Mouse (Mus musculus): ENCODE measurements around the gene Zfp992. TPM values are rescaled to one million over a fixed set of nuclear protein-coding genes. Genes with fewer than 3 reads are reported as not detected.
"Not testable (repeated sequence)": the region's sequence is repeated elsewhere in the genome, so short reads cannot be mapped to it uniquely, and the experiment has no call there.

Zfp992 gene
- polyA plus RNA-seq, 1 experiment from 2014 or later = 0.73 TPM

DNA sequence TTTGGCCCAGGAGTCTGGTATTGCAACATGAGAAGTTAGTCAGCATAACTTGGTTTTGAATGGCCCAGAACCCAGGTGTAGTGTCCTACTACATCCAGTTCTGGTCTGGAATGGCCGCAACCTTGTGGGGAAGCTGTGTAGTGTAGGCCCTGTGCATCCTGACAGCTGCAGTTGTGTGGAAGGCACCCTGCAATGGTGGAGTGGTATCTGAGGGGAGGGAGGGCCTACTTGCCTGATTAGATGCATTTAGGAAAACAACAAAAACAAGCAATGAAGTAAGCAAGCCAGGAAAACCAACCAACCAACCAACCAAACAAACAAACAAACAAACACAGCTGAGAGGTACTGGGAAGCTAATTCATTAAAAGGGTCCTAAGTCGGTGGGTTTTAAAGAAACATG lies 3.8 kb downstream of the Zfp992 start:
- not testable (repeated sequence) for H3K4me2 ChIP-seq (ENCODE audit: low read depth, low read length); H3K4me1 ChIP-seq (replicated peaks; ENCODE audit: control insufficient read depth, insufficient read depth, low read length); ATAC-seq (ENCODE audit: low read depth); H3K27me3 ChIP-seq (ENCODE audit: control insufficient read depth, insufficient read depth, low read depth, low read length); H3K27ac ChIP-seq (ENCODE audit: low read length); H3K4me3 ChIP-seq (ENCODE audit: low read length); H3K9ac ChIP-seq (ENCODE audit: low read length); H3K36me3 ChIP-seq (ENCODE audit: control insufficient read depth, insufficient read depth, low read length)
- H3K9me3 ChIP-seq (ENCODE audit: control insufficient read depth, low read length) = peaks cover 39% of the 10 kb centered on the region
- WGBS = 79% methylated on average over 2 of the region's 2 CpGs

- H3K4me2 ChIP-seq (ENCODE audit: low read depth, low read length); ATAC-seq (ENCODE audit: low read depth); H3K4me3 ChIP-seq (ENCODE audit: low read length); H3K27ac ChIP-seq (ENCODE audit: low read length); H3K36me3 ChIP-seq (ENCODE audit: control insufficient read depth, insufficient read depth, low read length); H3K27me3 ChIP-seq (ENCODE audit: control insufficient read depth, insufficient read depth, low read depth, low read length); H3K9ac ChIP-seq (ENCODE audit: low read length); H3K4me1 ChIP-seq (replicated peaks; ENCODE audit: control insufficient read depth, insufficient read depth, low read length): not testable (repeated sequence)
- WGBS = 44% methylated on average over 1 of the region's 1 CpGs
- H3K9me3 ChIP-seq (ENCODE audit: control insufficient read depth, low read length) = peaks cover 48% of the 10 kb centered on the region
These were observed 5.3 kb downstream of the Zfp992 start for GRCm38 (mm10) chr4:146454170-146454569.

- peaks cover 53% of the 10 kb centered on the region for H3K9me3 ChIP-seq (ENCODE audit: control insufficient read depth, low read length)
- ATAC-seq (ENCODE audit: low read depth) = no peak; the same call in 1 of the 2 replicates
- 31% methylated on average over 2 of the region's 2 CpGs for WGBS
These were observed 6.1 kb downstream of the Zfp992 start for GRCm38 (mm10) chr4:146454896-146455295.

DNA sequence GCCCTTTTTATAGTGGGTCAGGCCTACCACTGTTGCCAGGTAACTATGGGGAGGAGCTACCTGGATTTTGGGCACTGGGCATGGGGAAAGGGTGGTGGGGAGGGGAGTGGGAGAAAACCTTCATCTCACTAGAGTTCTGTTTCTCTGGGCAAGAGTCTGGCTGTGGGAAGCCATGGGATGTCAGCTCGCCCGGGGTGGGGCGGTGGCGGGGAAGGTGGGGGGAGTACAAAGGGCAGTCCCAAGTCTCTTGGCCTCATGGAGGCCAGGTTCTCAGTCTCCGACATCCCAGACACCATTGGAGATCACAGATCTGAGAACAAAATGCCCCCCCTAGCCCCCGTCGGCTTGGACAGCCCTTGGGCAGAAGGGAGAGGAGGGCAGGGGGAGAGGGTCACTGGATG lies 6.5 kb downstream of the Zfp992 start:
- Histone ChIP-seq H3K36me3 (ENCODE audit: control insufficient read depth, insufficient read depth, low read length) (no peaks in the 10 kb centered on the region), H3K27me3 (ENCODE audit: control insufficient read depth, insufficient read depth, low read depth, low read length) (no peaks in the 10 kb centered on the region), H3K9ac (ENCODE audit: low read length) (no peak overlapping the region), H3K4me1 (replicated peaks; ENCODE audit: control insufficient read depth, insufficient read depth, low read length) (no peaks in the 10 kb centered on the region), H3K4me3 (ENCODE audit: low read length) (no peak overlapping the region), H3K27ac (ENCODE audit: low read length) (no peak overlapping the region), H3K4me2 (ENCODE audit: low read depth, low read length) (no peak overlapping the region), H3K9me3 (ENCODE audit: control insufficient read depth, low read length) (peaks cover 50% of the 10 kb centered on the region)
- ATAC-seq (ENCODE audit: low read depth) = peak; percentile 30
- WGBS = 91% methylated on average over 7 of the region's 7 CpGs

More at GRCm38 (mm10) chr4:146454896-146455295, 6.1 kb downstream of the Zfp992 start:
- Histone ChIP-seq H3K27me3 (ENCODE audit: control insufficient read depth, insufficient read depth, low read depth, low read length) (no peaks in the 10 kb centered on the region), H3K4me1 (replicated peaks; ENCODE audit: control insufficient read depth, insufficient read depth, low read length) (no peaks in the 10 kb centered on the region), H3K9ac (ENCODE audit: low read length) (no peak overlapping the region), H3K36me3 (ENCODE audit: control insufficient read depth, insufficient read depth, low read length) (no peaks in the 10 kb centered on the region), H3K4me3 (ENCODE audit: low read length) (no peak overlapping the region), H3K27ac (ENCODE audit: low read length) (no peak overlapping the region), H3K4me2 (ENCODE audit: low read depth, low read length) (no peak overlapping the region)

- Histone ChIP-seq H3K4me3 (ENCODE audit: low read length) (no peak overlapping the region), H3K9me3 (ENCODE audit: control insufficient read depth, low read length) (peaks cover 52% of the 10 kb centered on the region), H3K27me3 (ENCODE audit: control insufficient read depth, insufficient read depth, low read depth, low read length) (no peaks in the 10 kb centered on the region), H3K9ac (ENCODE audit: low read length) (no peak overlapping the region), H3K4me2 (ENCODE audit: low read depth, low read length) (no peak overlapping the region), H3K4me1 (replicated peaks; ENCODE audit: control insufficient read depth, insufficient read depth, low read length) (no peaks in the 10 kb centered on the region), H3K27ac (ENCODE audit: low read length) (no peak overlapping the region), H3K36me3 (ENCODE audit: control insufficient read depth, insufficient read depth, low read length) (no peaks in the 10 kb centered on the region)
- 69% methylated on average over 4 of the region's 4 CpGs for WGBS
- no peak for ATAC-seq (ENCODE audit: low read depth)
These were observed 7.4 kb downstream of the Zfp992 start for GRCm38 (mm10) chr4:146456061-146456726.

DNA sequence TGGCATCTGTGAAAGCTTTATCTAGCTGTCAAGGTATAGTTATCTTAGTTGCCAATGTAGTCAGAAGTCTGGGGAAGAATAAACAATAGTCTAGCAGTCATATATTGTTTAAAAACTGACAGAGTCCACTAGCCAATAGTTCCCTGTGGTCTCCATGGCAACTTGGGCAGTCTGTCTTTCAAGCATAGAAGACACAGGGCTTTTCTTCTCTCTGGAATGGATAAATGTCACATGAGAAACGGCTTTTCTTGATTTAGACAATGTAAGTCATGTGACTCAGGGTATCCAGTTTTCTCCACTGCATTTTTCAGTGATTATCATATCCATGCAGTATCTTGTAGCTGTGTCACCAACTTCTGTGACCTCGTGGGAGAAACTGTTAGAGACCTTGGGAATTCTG lies 8.3 kb downstream of the Zfp992 start:
- no peaks in the 10 kb centered on the region for H3K27me3 ChIP-seq (ENCODE audit: control insufficient read depth, insufficient read depth, low read depth, low read length)
- H3K27ac ChIP-seq (ENCODE audit: low read length) = no peak overlapping the region
- peaks cover 52% of the 10 kb centered on the region for H3K9me3 ChIP-seq (ENCODE audit: control insufficient read depth, low read length)
- H3K4me3 ChIP-seq (ENCODE audit: low read length) = no peak overlapping the region
- no peak for ATAC-seq (ENCODE audit: low read depth)
- no peak overlapping the region for H3K9ac ChIP-seq (ENCODE audit: low read length)
- H3K4me2 ChIP-seq (ENCODE audit: low read depth, low read length) = no peak overlapping the region
- H3K4me1 ChIP-seq (replicated peaks; ENCODE audit: control insufficient read depth, insufficient read depth, low read length) = no peaks in the 10 kb centered on the region
- 51% methylated on average over 2 of the region's 2 CpGs for WGBS
- no peaks in the 10 kb centered on the region for H3K36me3 ChIP-seq (ENCODE audit: control insufficient read depth, insufficient read depth, low read length)

- H3K27ac ChIP-seq (ENCODE audit: low read length) = no peak overlapping the region
- no peaks in the 10 kb centered on the region for H3K36me3 ChIP-seq (ENCODE audit: control insufficient read depth, insufficient read depth, low read length)
- peak; percentile 24; the same call in 1 of the 2 replicates for ATAC-seq (ENCODE audit: low read depth)
- H3K4me1 ChIP-seq (replicated peaks; ENCODE audit: control insufficient read depth, insufficient read depth, low read length) = no peaks in the 10 kb centered on the region
- no peak overlapping the region for H3K9ac ChIP-seq (ENCODE audit: low read length)
- H3K9me3 ChIP-seq (ENCODE audit: control insufficient read depth, low read length) = peaks cover 49% of the 10 kb centered on the region
- 60% methylated on average over 1 of the region's 1 CpGs for WGBS
- H3K4me2 ChIP-seq (ENCODE audit: low read depth, low read length) = no peak overlapping the region
- no peaks in the 10 kb centered on the region for H3K27me3 ChIP-seq (ENCODE audit: control insufficient read depth, insufficient read depth, low read depth, low read length)
- H3K4me3 ChIP-seq (ENCODE audit: low read length) = no peak overlapping the region
These were observed 8.9 kb downstream of the Zfp992 start for GRCm38 (mm10) chr4:146457720-146458119.

DNA sequence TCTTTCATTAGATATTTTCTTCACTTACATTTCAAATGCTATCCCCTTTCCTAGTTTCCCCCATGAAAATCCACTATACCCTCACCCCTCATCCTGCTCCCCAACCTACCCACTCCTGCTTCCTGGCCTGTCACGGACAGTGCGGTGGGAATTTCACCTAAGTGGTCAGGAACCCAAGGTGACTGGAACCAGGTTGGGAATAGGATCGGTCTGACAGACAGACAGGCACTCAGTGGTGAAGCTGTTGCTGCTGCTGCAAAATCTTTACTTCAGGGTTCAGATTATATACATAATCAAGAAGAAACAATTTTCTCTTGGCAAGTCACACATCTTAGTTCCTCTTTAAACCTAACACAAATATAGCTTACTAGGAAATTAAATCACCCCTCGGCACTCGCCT lies 11.0 kb downstream of the Zfp992 start:
- H3K36me3 ChIP-seq (ENCODE audit: control insufficient read depth, insufficient read depth, low read length); H3K27ac ChIP-seq (ENCODE audit: low read length); H3K9ac ChIP-seq (ENCODE audit: low read length); H3K4me2 ChIP-seq (ENCODE audit: low read depth, low read length); H3K27me3 ChIP-seq (ENCODE audit: control insufficient read depth, insufficient read depth, low read depth, low read length); H3K4me3 ChIP-seq (ENCODE audit: low read length); ATAC-seq (ENCODE audit: low read depth); H3K4me1 ChIP-seq (replicated peaks; ENCODE audit: control insufficient read depth, insufficient read depth, low read length): not testable (repeated sequence)
- H3K9me3 ChIP-seq (ENCODE audit: control insufficient read depth, low read length) = peaks cover 46% of the 10 kb centered on the region
- WGBS = 77% methylated on average over 5 of the region's 5 CpGs

DNA sequence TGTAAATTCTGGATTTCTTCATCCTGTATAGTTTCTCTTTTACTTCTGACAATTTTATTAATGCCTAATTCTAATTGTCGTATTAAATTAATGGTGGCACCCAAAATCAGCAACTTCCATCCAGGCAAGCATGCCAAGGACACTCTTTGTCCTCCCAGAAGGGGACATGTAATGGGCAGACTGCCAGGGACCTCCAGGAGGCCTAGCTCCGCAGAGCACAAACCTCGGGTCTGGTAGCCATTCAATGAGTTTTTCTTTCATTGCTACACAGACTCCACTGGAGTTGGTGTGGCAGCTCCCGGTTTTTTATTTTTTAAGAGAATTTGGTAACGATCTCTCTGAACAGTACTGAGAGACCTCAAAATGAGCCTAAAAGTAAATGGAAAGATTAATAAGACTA lies 11.9 kb downstream of the Zfp992 start:
- H3K36me3 ChIP-seq (ENCODE audit: control insufficient read depth, insufficient read depth, low read length); H3K4me2 ChIP-seq (ENCODE audit: low read depth, low read length); H3K4me3 ChIP-seq (ENCODE audit: low read length); H3K27ac ChIP-seq (ENCODE audit: low read length); H3K27me3 ChIP-seq (ENCODE audit: control insufficient read depth, insufficient read depth, low read depth, low read length); ATAC-seq (ENCODE audit: low read depth); H3K4me1 ChIP-seq (replicated peaks; ENCODE audit: control insufficient read depth, insufficient read depth, low read length); H3K9ac ChIP-seq (ENCODE audit: low read length): not testable (repeated sequence)
- WGBS = 80% methylated on average over 5 of the region's 5 CpGs
- peaks cover 42% of the 10 kb centered on the region for H3K9me3 ChIP-seq (ENCODE audit: control insufficient read depth, low read length)
